Mouse (Mus musculus) R1 (cell line): ENCODE data around the gene Tmem178.

Experiments
- DNase-seq: peaks from one replicate; pipeline ENCODE4 v3.0.0-alpha.2; 2018; ENCODE audit warnings: low read depth, low spot score

Tmem178 gene

DNA sequence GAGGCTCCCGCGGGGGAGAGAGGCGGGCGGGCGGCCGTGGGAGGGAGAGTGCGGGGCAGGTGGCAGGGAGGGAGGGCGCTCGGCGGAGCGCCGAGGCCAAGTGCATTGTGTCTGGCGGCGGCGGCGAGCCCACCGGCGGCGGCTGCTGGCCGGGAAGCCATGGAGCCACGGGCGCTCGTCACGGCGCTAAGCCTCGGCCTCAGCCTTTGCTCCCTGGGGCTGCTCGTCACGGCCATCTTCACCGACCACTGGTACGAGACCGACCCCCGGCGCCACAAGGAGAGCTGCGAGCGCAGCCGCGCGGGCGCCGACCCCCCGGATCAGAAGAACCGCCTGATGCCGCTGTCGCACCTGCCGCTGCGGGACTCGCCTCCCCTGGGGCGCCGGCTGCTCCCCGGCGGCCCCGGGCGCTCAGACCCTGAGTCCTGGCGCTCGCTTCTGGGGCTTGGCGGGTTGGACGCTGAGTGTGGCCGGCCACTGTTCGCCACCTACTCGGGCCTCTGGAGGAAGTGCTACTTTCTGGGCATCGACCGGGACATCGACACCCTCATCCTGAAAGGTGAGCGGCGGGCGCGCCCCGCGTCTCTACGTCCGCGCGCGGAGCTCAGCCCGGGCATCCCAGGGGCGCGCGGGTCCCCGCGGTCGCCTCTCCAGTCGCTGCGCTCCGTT, at the start of gene Tmem178:
TSS of gene Tmem178 (plus strand) at position 103 of the 669 bp plus-strand sequence.
- DNase-seq = peak; percentile 55

GRCm38 (mm10) chr17:80896481-80896880, 48.0 kb upstream of the Tmem178 start:
- DNase-seq = peak; percentile 40

GRCm38 (mm10) chr17:80897709-80898440, 46.6 kb upstream of the Tmem178 start:
- no peak for DNase-seq

DNA sequence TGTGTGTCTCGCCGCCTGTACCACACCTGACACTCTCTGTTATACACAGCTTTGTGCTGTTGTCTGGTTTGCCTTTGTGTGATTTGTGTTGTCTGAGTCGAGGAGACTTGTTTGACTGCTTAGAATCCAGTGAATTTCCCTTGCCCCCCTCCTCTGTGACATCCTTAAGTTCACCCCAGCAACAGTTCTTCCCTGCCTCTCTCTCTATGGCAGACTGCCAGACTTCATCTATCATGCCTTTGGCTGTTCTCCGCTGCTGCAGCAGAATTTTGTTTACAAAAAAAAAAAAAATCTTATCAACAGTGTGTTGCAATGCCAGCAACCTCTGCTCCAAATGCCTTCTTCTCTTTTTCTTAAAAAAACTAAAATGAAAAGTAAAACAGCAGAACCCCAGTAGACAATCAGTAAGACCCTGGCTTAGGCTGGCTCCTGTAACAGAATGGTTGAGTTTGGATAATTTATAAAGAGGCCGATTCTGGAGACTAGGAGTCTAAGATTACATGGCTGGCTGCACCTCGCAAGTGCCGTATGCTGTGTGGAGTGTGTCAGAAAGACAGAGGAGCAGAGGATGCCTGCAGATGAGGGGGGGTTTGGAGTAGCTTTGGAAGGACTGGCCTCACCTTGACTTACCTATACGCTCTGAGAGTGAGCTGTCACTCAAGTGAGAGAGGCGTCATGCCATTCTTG, 44.8 kb upstream of the Tmem178 start:
- no peak for DNase-seq

- DNase-seq = no peak
These were observed 44.3 kb upstream of the Tmem178 start for GRCm38 (mm10) chr17:80900200-80900520.

GRCm38 (mm10) chr17:80901885-80902284, 42.5 kb upstream of the Tmem178 start:
- no peak for DNase-seq

GRCm38 (mm10) chr17:80903121-80903875, 41.1 kb upstream of the Tmem178 start:
- DNase-seq = no peak

GRCm38 (mm10) chr17:80904061-80904460, 40.4 kb upstream of the Tmem178 start:
- no peak for DNase-seq

DNA sequence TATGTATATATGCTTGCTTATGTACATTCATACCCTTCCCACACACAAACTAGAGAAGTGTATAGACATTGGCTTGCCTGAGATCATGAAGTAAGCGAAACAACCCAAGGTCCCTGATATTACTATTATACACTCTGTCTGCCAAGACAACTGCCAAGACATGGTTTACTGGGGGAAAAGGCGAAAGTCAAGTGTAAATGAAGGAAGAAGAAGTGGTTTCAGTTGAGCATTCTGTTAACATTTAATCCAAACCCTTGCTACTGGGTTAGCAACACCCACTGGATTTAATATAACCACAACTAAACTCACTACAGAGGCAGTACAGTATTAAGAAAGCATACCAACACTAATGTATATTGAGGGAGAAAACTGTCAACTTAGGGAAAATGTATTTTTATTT, 28.8 kb upstream of the Tmem178 start:
- DNase-seq = no peak

DNA sequence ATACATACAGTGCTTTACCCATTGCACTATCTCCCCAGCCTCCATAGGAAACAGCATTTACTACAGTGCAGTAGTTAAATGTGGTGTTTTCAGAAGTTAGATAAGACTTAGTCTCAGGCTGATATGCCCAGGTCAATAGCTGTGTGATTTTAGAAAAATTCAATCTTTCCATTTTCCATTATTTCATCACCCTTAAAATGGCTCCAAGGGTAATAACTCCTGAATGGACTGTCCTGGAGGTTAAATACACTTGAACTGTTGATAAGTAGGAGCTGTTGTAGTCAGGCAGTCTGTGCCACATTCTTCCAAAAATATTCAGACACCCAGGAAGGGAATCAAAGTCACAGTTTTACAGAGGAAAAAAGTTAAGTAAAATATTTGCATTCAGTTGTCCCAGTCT, 25.2 kb upstream of the Tmem178 start:
- no peak for DNase-seq

DNA sequence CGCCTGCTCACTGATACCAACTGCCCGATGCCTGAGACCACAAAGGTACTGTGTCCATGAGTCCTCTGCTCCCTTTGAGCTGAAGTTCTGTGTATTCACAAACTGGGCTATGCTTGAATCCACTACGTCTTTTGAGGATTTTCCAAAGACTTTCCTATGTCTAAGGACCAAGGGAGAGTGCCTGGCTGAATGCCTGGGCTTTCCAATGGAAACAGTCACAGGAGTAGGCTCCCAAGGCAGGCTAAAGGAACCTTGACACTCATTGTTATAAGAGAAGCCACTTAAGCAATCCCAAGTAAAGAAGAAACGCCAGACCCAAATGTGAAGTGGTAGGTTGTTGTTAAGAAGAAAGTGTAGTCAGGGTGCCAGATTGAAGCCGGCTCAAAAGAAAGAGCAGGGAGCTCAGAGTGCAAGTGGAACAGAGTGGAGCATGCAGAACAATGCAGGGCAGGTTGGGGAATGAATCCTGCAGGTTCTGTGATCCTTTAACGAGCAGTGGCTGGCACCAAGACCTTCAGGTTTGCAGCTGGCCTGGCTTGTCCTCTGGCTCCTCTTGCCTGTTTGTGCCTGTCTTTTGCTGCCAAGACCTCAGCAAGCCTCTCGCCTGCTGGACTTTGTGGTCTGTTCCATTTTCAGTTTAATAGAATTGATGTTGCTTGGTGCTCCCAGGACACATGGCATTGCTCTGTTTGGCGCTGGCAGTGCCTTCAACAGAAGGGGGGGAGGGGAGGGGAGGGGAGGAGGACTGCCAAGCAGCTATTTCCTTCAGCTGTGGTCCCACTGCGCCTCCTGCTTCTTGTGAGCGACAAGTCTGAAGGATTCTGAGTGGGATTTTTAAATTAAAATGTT, 22.9 kb upstream of the Tmem178 start:
- DNase-seq = no peak

GRCm38 (mm10) chr17:80925554-80925953, 18.9 kb upstream of the Tmem178 start:
- DNase-seq = no peak

DNA sequence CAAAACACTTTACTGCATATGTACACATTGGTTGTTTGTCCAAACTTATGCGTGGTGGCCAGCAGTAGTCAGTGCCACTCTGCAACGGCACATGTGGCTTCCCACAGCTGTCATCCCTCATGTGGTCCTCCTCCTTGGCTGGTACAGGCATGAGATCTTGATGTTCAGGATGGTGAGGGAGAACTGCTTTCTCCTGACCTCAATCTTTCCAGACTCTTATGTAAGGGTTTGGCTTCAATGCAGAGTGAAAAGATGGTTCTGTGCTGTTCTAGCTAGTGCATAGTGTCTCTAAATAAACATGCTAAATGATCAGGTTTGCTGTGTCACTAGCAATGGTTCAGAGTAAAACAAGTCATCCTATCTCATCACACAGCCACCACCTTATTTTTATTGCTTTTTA, 17.3 kb upstream of the Tmem178 start:
- DNase-seq = no peak

GRCm38 (mm10) chr17:80932716-80933115, 11.7 kb upstream of the Tmem178 start:
- DNase-seq = no peak

DNA sequence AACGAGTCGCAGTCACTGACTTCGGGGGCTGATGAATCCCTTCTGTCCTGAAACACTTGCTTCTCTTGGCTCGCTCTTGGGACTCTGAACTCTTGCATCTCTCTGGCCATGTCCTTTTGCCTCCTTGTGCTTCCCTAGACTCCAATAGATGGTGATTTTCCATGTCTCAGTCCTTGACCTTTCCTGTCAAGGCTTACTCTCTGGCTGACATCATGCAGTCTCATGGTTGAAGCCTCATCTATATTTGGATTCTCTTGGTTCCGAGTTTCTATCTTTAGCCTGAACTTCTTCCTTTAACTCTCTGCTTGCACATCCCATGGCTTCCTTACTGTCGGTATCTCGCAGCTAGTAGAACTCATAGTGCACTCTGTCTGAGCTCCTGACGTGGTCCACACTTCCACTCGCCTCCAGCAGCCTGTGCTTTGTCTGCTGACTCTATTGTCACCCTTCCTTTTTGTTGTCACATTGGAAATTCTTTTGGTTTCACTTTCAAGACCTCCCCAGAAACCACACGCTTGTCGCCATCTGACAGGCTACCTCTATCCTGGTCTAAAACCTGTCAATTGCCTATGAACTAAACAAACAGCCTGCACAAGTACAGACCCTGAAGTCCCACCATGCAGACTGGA, 10.9 kb upstream of the Tmem178 start:
- DNase-seq = no peak

GRCm38 (mm10) chr17:80935807-80936519, 8.5 kb upstream of the Tmem178 start:
- DNase-seq = no peak

DNA sequence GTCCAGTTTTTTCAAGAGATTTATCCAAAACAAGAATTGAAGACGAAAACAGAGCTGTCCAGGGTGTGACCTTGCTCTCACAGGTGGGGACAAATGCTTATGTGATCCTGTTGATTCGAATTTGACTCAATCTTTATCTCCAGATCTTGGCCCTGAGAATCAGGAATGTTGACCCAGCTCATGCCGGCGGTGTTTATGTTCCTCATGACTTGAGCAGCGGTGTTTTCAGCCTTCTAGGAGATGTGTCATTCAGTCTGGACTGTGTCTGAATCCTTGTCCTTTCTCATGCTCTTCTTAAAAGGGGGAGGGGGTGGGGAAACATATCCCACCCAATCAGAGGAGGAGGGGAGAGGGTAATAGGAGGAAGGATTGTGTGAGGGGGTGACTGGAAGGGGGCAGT, 7.9 kb upstream of the Tmem178 start:
- DNase-seq = no peak

- DNase-seq = no peak
These were observed 4.6 kb upstream of the Tmem178 start for GRCm38 (mm10) chr17:80939833-80940232.

DNA sequence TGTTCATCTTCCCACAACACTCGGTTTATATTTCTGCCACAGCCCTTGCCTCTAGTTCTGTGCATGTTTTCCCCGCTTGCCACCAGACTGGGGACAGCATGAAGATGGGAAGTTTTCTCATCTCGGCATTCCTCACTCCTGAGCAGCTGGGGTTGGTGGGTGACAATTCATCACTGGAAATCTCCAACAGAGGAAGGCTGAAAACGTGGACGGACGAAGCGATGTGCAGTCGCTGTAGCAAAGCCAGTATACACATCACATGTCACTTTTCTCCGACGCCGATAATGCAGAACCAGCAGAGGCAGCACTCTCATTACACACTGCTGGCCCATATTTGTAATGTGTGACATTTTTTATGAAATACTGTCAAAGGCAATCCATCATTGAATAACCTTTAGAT, 2.6 kb upstream of the Tmem178 start:
- DNase-seq = no peak
